Mouse (Mus musculus) myocyte (in vitro differentiated cells): Measurements from ENCODE around the gene Csnk2b.

ENCODE experiments used
- CEBPB ChIP-seq: IDR thresholded peaks from 2 replicates; pipeline ENCODE4 v1.6.1; 2011; ENCODE audit warnings: mild to moderate bottlenecking, moderate library complexity; ENCODE audit not compliant: poor library complexity, insufficient read depth, severe bottlenecking
- E2F4 ChIP-seq: IDR thresholded peaks from one replicate; pipeline ENCODE4 v1.6.1; 2011; ENCODE audit warnings: mild to moderate bottlenecking, control low read depth, moderate library complexity; ENCODE audit not compliant: insufficient read depth
- MAX ChIP-seq: IDR thresholded peaks from one replicate; pipeline ENCODE4 v1.6.1; 2011; ENCODE audit warnings: low read depth, mild to moderate bottlenecking, control low read depth
- MYOG ChIP-seq, 3 experiments: IDR thresholded peaks; one replicate each; pipeline ENCODE4 v1.6.1; 2011; ENCODE audit warnings: control low read depth in 2 of 3, low read depth in 2 of 3, mild to moderate bottlenecking in 2 of 3; ENCODE audit not compliant: insufficient read length in 2 of 3, control insufficient read depth in 1 of 3, insufficient read depth in 1 of 3
- POLR2A ChIP-seq: IDR thresholded peaks from one replicate; pipeline ENCODE4 v1.6.1; 2011; ENCODE audit warnings: low read depth, mild to moderate bottlenecking, control low read depth, moderate library complexity; ENCODE audit not compliant: insufficient read length
- SRF ChIP-seq: IDR thresholded peaks from one replicate; pipeline ENCODE4 v1.6.1; 2011; ENCODE audit warnings: low read depth; ENCODE audit not compliant: control insufficient read depth, insufficient read length
- TCF12 ChIP-seq: IDR thresholded peaks from one replicate; pipeline ENCODE4 v1.6.1; 2011; ENCODE audit warnings: mild to moderate bottlenecking, control low read depth; ENCODE audit not compliant: poor library complexity, insufficient read depth, severe bottlenecking
- TCF3 ChIP-seq: IDR thresholded peaks from one replicate; pipeline ENCODE4 v1.6.1; 2011; ENCODE audit warnings: low read depth, control low read depth; ENCODE audit not compliant: insufficient read length
- USF1 ChIP-seq: IDR thresholded peaks from one replicate; pipeline ENCODE4 v1.6.1; 2011; ENCODE audit warnings: low read depth, mild to moderate bottlenecking, control low read depth, moderate library complexity

- TF ChIP-seq POLR2A (no peak), USF1 (no peak), CEBPB (no peak), E2F4 (no peak), TCF12 (no peak), TCF3 (no peak), SRF (no peak), MAX (no peak), MYOG (IDR thresholded peaks at IDR 0.05; ENCODE audit: control insufficient read depth in 1 of 3, insufficient read depth in 1 of 3, insufficient read length in 2 of 3, low read depth in 2 of 3) (no peak)
Observed at GRCm38 (mm10) chr17:35115046-35116019, 6.5 kb downstream of the Csnk2b start, which contains the start of gene Ly6g5b.
